ENCODE assay signal across 20 mouse cellular contexts in the genomic region with DNA sequence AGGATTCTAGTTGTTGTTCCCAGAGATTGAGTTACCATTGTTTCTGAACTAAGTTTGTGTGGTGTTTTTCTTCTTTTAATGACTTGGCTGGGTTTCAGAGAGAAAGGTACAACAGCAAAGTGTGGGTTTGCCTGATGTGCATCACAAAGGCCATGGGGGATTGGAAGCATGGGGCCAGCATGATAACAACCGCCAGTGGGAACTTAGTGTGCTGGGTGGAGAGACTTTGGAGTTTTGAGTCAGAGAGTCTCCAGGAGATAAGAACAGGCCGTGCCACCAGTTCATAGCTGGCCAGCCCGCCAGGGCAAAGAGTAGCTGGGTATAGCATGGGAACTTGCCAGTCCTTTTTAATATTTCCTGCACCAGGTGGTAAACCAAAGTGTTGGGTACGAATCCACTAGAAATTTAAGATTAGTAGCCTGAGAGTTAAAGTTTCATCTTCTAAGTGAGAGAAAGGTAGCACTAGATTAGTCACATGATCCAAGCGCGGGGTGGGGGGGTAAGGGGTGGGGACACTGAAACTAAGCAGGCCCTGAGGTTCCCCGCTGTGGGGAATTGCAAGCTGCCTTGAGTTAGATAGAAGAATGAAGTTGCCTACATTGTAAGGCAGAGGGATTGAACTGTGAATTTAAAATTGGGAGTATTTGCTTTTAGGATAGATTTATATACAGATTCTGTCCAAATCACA. TPM values are rescaled to one million over a fixed set of nuclear protein-coding genes. Genes with fewer than 3 reads are reported as not detected.
A peak's percentile ranks its signal among the peaks of the same experiment; 100 is the strongest.
DNase-seq lines count a peak whose midpoint lies in the region; ATAC-seq and TF ChIP-seq lines count a peak whose summit lies in the region.
"Had no signal": no experiment of that assay in that cellular context is flagged by ENCODE, and none has a peak within 500 bp of the region (broad histone marks: within the 10 kb centered on the region; RNA-seq: fewer than 3 reads in every experiment).

No protein-coding gene starts in this region.

- ATAC-seq in stomach, embryonic 15.5 days (ENCODE audit: insufficient read depth, low FRiP score, low read depth): peak; percentile 63; the same call in 1 of the 2 replicates
- no peak for ATAC-seq in stomach, postnatal 0 days (ENCODE audit: low FRiP score, low TSS enrichment)
- peak; percentile 92 for ATAC-seq in erythroblast, adult 5-6 weeks (replicated peaks; ENCODE audit: low FRiP score, poor library complexity, severe bottlenecking)
- peak; percentile 91 for ATAC-seq in liver, embryonic 15.5 days (ENCODE audit: insufficient read depth)
- no peak for ATAC-seq in kidney, embryonic 16.5 days (ENCODE audit: low FRiP score, low TSS enrichment)
- ATAC-seq: forebrain, postnatal 0 days had no signal

- H3K27me3 ChIP-seq in stomach, embryonic 15.5 days (replicated peaks): no peaks in the 10 kb centered on the region
- no peaks in the 10 kb centered on the region for H3K27me3 ChIP-seq in stomach, postnatal 0 days (ENCODE audit: control insufficient read depth, insufficient read depth, low read length)
- H3K27me3 ChIP-seq in liver, embryonic 15.5 days: no peaks in the 10 kb centered on the region
- H3K27me3 ChIP-seq in kidney, embryonic 16.5 days (ENCODE audit: insufficient read depth, low read length): no peaks in the 10 kb centered on the region
- H3K27me3 ChIP-seq: CH12.LX; midbrain, embryonic 12.5 days; neural tube, embryonic 12.5 days had no signal

- 64% methylated on average over 7 of the region's 7 CpGs for WGBS in stomach, embryonic 15.5 days
- 76% methylated on average over 7 of the region's 7 CpGs for whole genome bisulfite sequencing in stomach, postnatal 0 days
- 33% methylated on average over 7 of the region's 7 CpGs for WGBS in liver, embryonic 15.5 days (ENCODE audit: insufficient replicate concordance)
- 76% methylated on average over 7 of the region's 7 CpGs for WGBS in kidney, embryonic 16.5 days

- no peak overlapping the region for H3K4me3 ChIP-seq in stomach, embryonic 15.5 days (replicated peaks)
- no peak overlapping the region for H3K4me3 ChIP-seq in stomach, postnatal 0 days (ENCODE audit: low read depth, low read length)
- H3K4me3 ChIP-seq in liver, embryonic 15.5 days (replicated peaks): no peak overlapping the region
- no peak overlapping the region for H3K4me3 ChIP-seq in kidney, embryonic 16.5 days (ENCODE audit: low read length)
- H3K4me3 ChIP-seq: forebrain, embryonic 10.5 days; heart, embryonic 10.5 days; midbrain, embryonic 12.5 days; neural tube, embryonic 12.5 days had no signal

- DNase-seq in stomach, postnatal 0 days (ENCODE audit: low spot score): no peak
- DNase-seq in embryo, embryonic 9.5 days (ENCODE audit: extremely low spot score): no peak
- no peak for DNase-seq in cerebellum, adult 11-12 months
- DNase-seq: cerebellum, postnatal 14 days; forebrain, postnatal 0 days; kidney, adult 2 months; kidney, postnatal 25 days; lung, adult 2 months; lung, postnatal 4 days; right cerebral cortex, postnatal 4 days; thymus, postnatal 25 days had no signal

- no peak for TF ChIP-seq CTCF in stomach, postnatal 0 days (IDR thresholded peaks at IDR 0.05; ENCODE audit: low read depth)

- no peak overlapping the region for H3K9ac ChIP-seq in stomach, embryonic 15.5 days
- H3K9ac ChIP-seq in stomach, postnatal 0 days (ENCODE audit: low read length): no peak overlapping the region
- H3K9ac ChIP-seq in liver, embryonic 15.5 days: no peak overlapping the region
- no peak overlapping the region for H3K9ac ChIP-seq in kidney, embryonic 16.5 days (replicated peaks; ENCODE audit: low read length)
- H3K9ac ChIP-seq: forebrain, postnatal 0 days; midbrain, embryonic 12.5 days; neural tube, embryonic 12.5 days had no signal

- no peak for TF ChIP-seq EP300 in stomach, postnatal 0 days (optimal IDR thresholded peaks at IDR 0.05)

- no peaks in the 10 kb centered on the region for H3K36me3 ChIP-seq in stomach, embryonic 15.5 days
- H3K36me3 ChIP-seq in stomach, postnatal 0 days (ENCODE audit: control insufficient read depth, insufficient read depth, low read length): 0 out of 2 replicates have a peak, but pooled peaks cover 4% of the 10 kb centered on the region
- H3K36me3 ChIP-seq in liver, embryonic 15.5 days (replicated peaks): no peaks in the 10 kb centered on the region
- H3K36me3 ChIP-seq in kidney, embryonic 16.5 days (ENCODE audit: insufficient read depth, low read length): no peaks in the 10 kb centered on the region
- H3K36me3 ChIP-seq: forebrain, embryonic 10.5 days; midbrain, embryonic 12.5 days; neural tube, embryonic 12.5 days had no signal

- H3K9me3 ChIP-seq in stomach, embryonic 15.5 days: no peaks in the 10 kb centered on the region
- no peaks in the 10 kb centered on the region for H3K9me3 ChIP-seq in stomach, postnatal 0 days (ENCODE audit: control insufficient read depth, low read length)
- no peaks in the 10 kb centered on the region for H3K9me3 ChIP-seq in liver, embryonic 15.5 days (replicated peaks)
- H3K9me3 ChIP-seq in kidney, embryonic 16.5 days (ENCODE audit: low read length): no peaks in the 10 kb centered on the region
- H3K9me3 ChIP-seq: forebrain, embryonic 10.5 days; heart, embryonic 10.5 days; midbrain, embryonic 12.5 days; neural tube, embryonic 12.5 days had no signal

- H3K4me1 ChIP-seq in stomach, embryonic 15.5 days: no peaks in the 10 kb centered on the region
- no peaks in the 10 kb centered on the region for H3K4me1 ChIP-seq in stomach, postnatal 0 days (replicated peaks; ENCODE audit: control insufficient read depth, insufficient read depth)
- peaks cover 17% of the 10 kb centered on the region for H3K4me1 ChIP-seq in liver, embryonic 15.5 days (replicated peaks)
- H3K4me1 ChIP-seq in kidney, embryonic 16.5 days (ENCODE audit: insufficient read depth, low read length): no peaks in the 10 kb centered on the region
- H3K4me1 ChIP-seq: forebrain, embryonic 10.5 days; heart, embryonic 10.5 days; midbrain, embryonic 12.5 days; neural tube, embryonic 12.5 days had no signal

- no peak overlapping the region for H3K27ac ChIP-seq in stomach, embryonic 15.5 days
- no peak overlapping the region for H3K27ac ChIP-seq in stomach, postnatal 0 days (replicated peaks)
- H3K27ac ChIP-seq in liver, embryonic 15.5 days (replicated peaks): peak overlapping the region; percentile 24
- no peak overlapping the region for H3K27ac ChIP-seq in kidney, embryonic 16.5 days (ENCODE audit: low read length)
- H3K27ac ChIP-seq: forebrain, embryonic 10.5 days; heart, embryonic 10.5 days; midbrain, embryonic 12.5 days; neural tube, embryonic 12.5 days had no signal

- H3K4me2 ChIP-seq in stomach, embryonic 15.5 days: no peak overlapping the region
- H3K4me2 ChIP-seq in stomach, postnatal 0 days (replicated peaks; ENCODE audit: low read depth): no peak overlapping the region
- peak overlapping the region; percentile 21; the same call in 1 of the 2 replicates for H3K4me2 ChIP-seq in liver, embryonic 15.5 days
- no peak overlapping the region for H3K4me2 ChIP-seq in kidney, embryonic 16.5 days (replicated peaks; ENCODE audit: low read depth, low read length)
- H3K4me2 ChIP-seq: midbrain, embryonic 12.5 days; neural tube, embryonic 12.5 days had no signal

RNA-seq across cellular contexts. Expression of a gene that starts 21.1 kb away (rescaled TPM):
- polyA plus RNA-seq in stomach, embryonic 15.5 days (2015; fragmentation: Nextera tagmentation; extraction: Ambion mirVana): 7.2 and 7.5 TPM in 2 replicates
- polyA plus RNA-seq in stomach, postnatal 0 days (2015; fragmentation: Nextera tagmentation; extraction: Ambion mirVana): 6.1 and 6.8 TPM in 2 replicates
- 0.19 and 3.6 TPM in 2 replicates for total RNA-seq in erythroblast, adult 5-6 weeks (2015; ENCODE audit: low replicate concordance)
- total RNA-seq in erythroblast, adult 5-6 weeks (2017; ENCODE audit: low replicate concordance): 4.2 and 5.2 TPM in 2 replicates
- polyA plus RNA-seq in liver, embryonic 15.5 days (2015; fragmentation: Nextera tagmentation; extraction: Ambion mirVana): 1.1 and 1.5 TPM in 2 replicates
- polyA plus RNA-seq in kidney, embryonic 16.5 days (2015; fragmentation: Nextera tagmentation; extraction: Ambion mirVana): 10.4 and 10.5 TPM in 2 replicates
- total RNA-seq: CH12.LX had no signal

Comparison
In these comparisons a context has a peak if more than half of its experiments do, and no peak if none do; other contexts are left out.
1. ATAC-seq: peak in stomach, embryonic 15.5 days (single experiment), erythroblast, adult 5-6 weeks (single experiment) and liver, embryonic 15.5 days (single experiment); none in stomach, postnatal 0 days (single experiment) and kidney, embryonic 16.5 days (single experiment).